Comparison of ENCODE assay signal across 20 mouse cellular contexts in genomic region chr2:44804497-44804896, GRCm38 (mm10).
A peak's percentile ranks its signal among the peaks of the same experiment; 100 is the strongest.
DNase-seq lines count a peak whose midpoint lies in the region; ATAC-seq and TF ChIP-seq lines count a peak whose summit lies in the region.
"Had no signal": no experiment of that assay in that cellular context is flagged by ENCODE, and none has a peak within 500 bp of the region (broad histone marks: within the 10 kb centered on the region; RNA-seq: fewer than 3 reads in every experiment).

No protein-coding gene starts in this region.

- TF ChIP-seq RAD21 in CH12.LX (IDR thresholded peaks at IDR 0.05; ENCODE audit: low read depth, low read length), result no peak; the same call in 1 of the 2 replicates

- H3K27me3 ChIP-seq in limb, embryonic 11.5 days (ENCODE audit: control insufficient read depth, insufficient read depth, low read length), result no peaks in the 10 kb centered on the region
- no peaks in the 10 kb centered on the region for H3K27me3 ChIP-seq in limb, embryonic 10.5 days (ENCODE audit: low read depth, poor library complexity, severe bottlenecking)
- no peaks in the 10 kb centered on the region for H3K27me3 ChIP-seq in CH12.LX (replicated peaks)
- H3K27me3 ChIP-seq: hindbrain, embryonic 12.5 days; intestine, embryonic 15.5 days; limb, embryonic 13.5 days; midbrain, embryonic 12.5 days had no signal

- no peaks in the 10 kb centered on the region for H3K79me2 ChIP-seq in CH12.LX (replicated peaks; ENCODE audit: control insufficient read depth, extremely low read depth, insufficient read depth, poor library complexity, severe bottlenecking)

- H3K4me1 ChIP-seq in limb, embryonic 11.5 days (ENCODE audit: control insufficient read depth, insufficient read depth, low read length), result no peaks in the 10 kb centered on the region
- peaks cover 3% of the 10 kb centered on the region; the same call in 1 of the 2 replicates for H3K4me1 ChIP-seq in limb, embryonic 10.5 days
- peaks cover 4 to 7% of the 10 kb centered on the region in 2 experiments; a peak in 3 of 4 replicates for H3K4me1 ChIP-seq in CH12.LX (ENCODE audit: control insufficient read depth in 1 of 2, insufficient read depth in 2 of 2)
- H3K4me1 ChIP-seq: hindbrain, embryonic 12.5 days; intestine, embryonic 15.5 days; midbrain, embryonic 12.5 days had no signal

- no peaks in the 10 kb centered on the region for H3K9me3 ChIP-seq in limb, embryonic 11.5 days (ENCODE audit: control insufficient read depth, low read length)
- H3K9me3 ChIP-seq in limb, embryonic 10.5 days (replicated peaks), result no peaks in the 10 kb centered on the region
- H3K9me3 ChIP-seq in CH12.LX (replicated peaks; ENCODE audit: low read length), result no peaks in the 10 kb centered on the region
- H3K9me3 ChIP-seq: hindbrain, embryonic 12.5 days; intestine, embryonic 15.5 days; limb, embryonic 13.5 days; midbrain, embryonic 12.5 days had no signal

- 49% methylated on average over 6 of the region's 6 CpGs for WGBS in limb, embryonic 11.5 days
- WGBS in limb, embryonic 10.5 days, result 60% methylated on average over 6 of the region's 6 CpGs

- TF ChIP-seq CTCF in CH12.LX (conservative IDR thresholded peaks at IDR 0.05 in 1 of 2, IDR thresholded peaks at IDR 0.05 in 1 of 2; ENCODE audit: low read depth in 2 of 2, low read length in 2 of 2), result no peak

- no peaks in the 10 kb centered on the region for H3K36me3 ChIP-seq in limb, embryonic 11.5 days (ENCODE audit: control insufficient read depth, insufficient read depth, low read length)
- no peaks in the 10 kb centered on the region for H3K36me3 ChIP-seq in limb, embryonic 10.5 days
- H3K36me3 ChIP-seq in CH12.LX (replicated peaks in 1 of 2; ENCODE audit: control insufficient read depth in 1 of 2, insufficient read depth in 1 of 2, low read length in 1 of 2), result peaks cover 0 to 2% of the 10 kb centered on the region in 2 experiments
- H3K36me3 ChIP-seq: hindbrain, embryonic 12.5 days; intestine, embryonic 15.5 days; limb, embryonic 13.5 days; midbrain, embryonic 12.5 days had no signal

- H3K4me2 ChIP-seq in limb, embryonic 11.5 days (ENCODE audit: low read depth, severe bottlenecking), result no peak overlapping the region
- H3K4me2 ChIP-seq in CH12.LX (ENCODE audit: insufficient read depth, low read depth, poor library complexity, severe bottlenecking), result peak overlapping the region; percentile 11; the same call in 1 of the 2 replicates
- H3K4me2 ChIP-seq: heart, embryonic 11.5 days; hindbrain, embryonic 12.5 days; intestine, embryonic 15.5 days; limb, embryonic 13.5 days; midbrain, embryonic 12.5 days had no signal

- H3K4me3 ChIP-seq in limb, embryonic 11.5 days (ENCODE audit: low read depth, low read length), result no peak overlapping the region
- no peak overlapping the region for H3K4me3 ChIP-seq in limb, embryonic 10.5 days
- peak overlapping the region in 1 of 3 experiments; percentile 4 for H3K4me3 ChIP-seq in CH12.LX (replicated peaks in 1 of 3; ENCODE audit: low read depth in 2 of 3, low read length in 2 of 3, poor library complexity in 1 of 3)
- H3K4me3 ChIP-seq: gastrocnemius, adult 2 months; hindbrain, embryonic 12.5 days; intestine, embryonic 15.5 days; limb, embryonic 13.5 days; midbrain, embryonic 12.5 days had no signal

- ATAC-seq in limb, embryonic 11.5 days (ENCODE audit: insufficient number of reproducible peaks, low FRiP score, low TSS enrichment, low read depth), result no peak
- ATAC-seq in inflammation-experienced regulatory T-cells, adult 6 months, result peak; percentile 97
- ATAC-seq: intestine, embryonic 15.5 days had no signal

- no peak for TF ChIP-seq EP300 in CH12.LX (IDR thresholded peaks at IDR 0.05; ENCODE audit: low read length)

- peak; percentile 24 for DNase-seq in limb, embryonic 11.5 days (ENCODE audit: low spot score)
- no peak for DNase-seq in limb, embryonic 10.5 days (ENCODE audit: low spot score)
- peak; percentile 58 to 59 for DNase-seq in B cell, adult 2 months
- DNase-seq in CH12.LX (ENCODE audit: extremely low read depth), result peak; percentile 74
- DNase-seq in adrenal gland, postnatal 4 days (ENCODE audit: low spot score in 2 of 2), result no peak
- no peak for DNase-seq in testis, postnatal 10 days (ENCODE audit: low spot score)
- DNase-seq in urinary bladder, postnatal 4 days (ENCODE audit: low spot score in 2 of 2), result no peak
- DNase-seq: cerebellum, adult 9-11 months; gastrocnemius, adult 2 months; heart, postnatal 10 days; kidney, postnatal 36 days; layer of hippocampus, adult 9-11 months had no signal

- H3K9ac ChIP-seq in limb, embryonic 11.5 days (ENCODE audit: low read length), result no peak overlapping the region
- H3K9ac ChIP-seq in CH12.LX (ENCODE audit: insufficient read depth, low read depth), result no peak overlapping the region
- H3K9ac ChIP-seq: hindbrain, embryonic 12.5 days; intestine, embryonic 15.5 days; limb, embryonic 13.5 days; liver, embryonic 14.5 days; midbrain, embryonic 12.5 days had no signal

- in situ Hi-C loops in CH12.LX (cut with MboI; ENCODE audit: low pct_ligation_motif_present, low pct_unique_long_range_greater_than_20kb, low sequenced_read_pairs), result no loop called here

- no peak overlapping the region for H3K27ac ChIP-seq in limb, embryonic 11.5 days (replicated peaks; ENCODE audit: low read depth, low read length)
- no peak overlapping the region for H3K27ac ChIP-seq in limb, embryonic 10.5 days
- H3K27ac ChIP-seq in CH12.LX (ENCODE audit: insufficient read depth, low read depth), result no peak overlapping the region
- H3K27ac ChIP-seq: gastrocnemius, adult 2 months; hindbrain, embryonic 12.5 days; intestine, embryonic 15.5 days; limb, embryonic 13.5 days; liver, embryonic 14.5 days; macrophage; midbrain, embryonic 12.5 days had no signal

- no peak for TF ChIP-seq POLR2A in CH12.LX (IDR thresholded peaks at IDR 0.05; ENCODE audit: low read depth, low read length)

- dilution Hi-C loops in CH12.LX (cut with MboI; ENCODE audit: extremely low pct_ligation_motif_present, extremely low pct_unique_long_range_greater_than_20kb, low sequenced_read_pairs), result no loop called here

TF ChIP-seq in CH12.LX, 34 proteins besides CTCF, POLR2A, EP300 and RAD21:
- TF ChIP-seq MAFK (IDR thresholded peaks at IDR 0.05; ENCODE audit: insufficient replicate concordance, low read length) (0 out of 2 replicates have a peak, but pooled peaks have one; percentile 31), BHLHE40 (IDR thresholded peaks at IDR 0.05; ENCODE audit: low read depth, low read length) (peak; percentile 90), ZC3H11A (IDR thresholded peaks at IDR 0.05; ENCODE audit: low read depth, low read length) (no peak), MYC (IDR thresholded peaks at IDR 0.05; ENCODE audit: low read depth, low read length) (0 out of 2 replicates have a peak, but pooled peaks have one; percentile 20), ELF1 (IDR thresholded peaks at IDR 0.05; ENCODE audit: low read depth, low read length) (0 out of 2 replicates have a peak, but pooled peaks have one; percentile 12), SMC3 (IDR thresholded peaks at IDR 0.05; ENCODE audit: low read depth, low read length) (no peak), E2F4 (IDR thresholded peaks at IDR 0.05; ENCODE audit: insufficient replicate concordance, low read depth, low read length) (no peak), ZNF384 (IDR thresholded peaks at IDR 0.05; ENCODE audit: low read depth, low read length) (no peak), ETS1 (conservative IDR thresholded peaks at IDR 0.05; ENCODE audit: low read depth, low read length) (peak; percentile 54), NRF1 (IDR thresholded peaks at IDR 0.05; ENCODE audit: low read depth, low read length) (no peak), POLR2AphosphoS2 (IDR thresholded peaks at IDR 0.05; ENCODE audit: low read depth, low read length) (no peak)
TF ChIP-seq in CH12.LX: peak in this region for 5.

Comparison
In these comparisons a context has a peak if more than half of its experiments do, and no peak if none do; other contexts are left out.
1. DNase-seq: peak in limb, embryonic 11.5 days (single experiment), B cell, adult 2 months (2 of 2) and CH12.LX (single experiment); none in limb, embryonic 10.5 days (single experiment), adrenal gland, postnatal 4 days (0 of 2), testis, postnatal 10 days (single experiment) and urinary bladder, postnatal 4 days (0 of 2).